Mouse (Mus musculus) heart, adult 10 weeks (tissue): ENCODE measurements around the gene Mrps15. TPM values are rescaled to one million over a fixed set of nuclear protein-coding genes. Genes with fewer than 3 reads are reported as not detected.

Source experiments
- polyA plus RNA-seq: library from polyadenylated mRNA; stranded (reverse); fragments of 350-450 nt; fragmentation: Illumina TruSeq; extraction: RNeasy Lipid Tissue Mini Kit (QIAGEN cat#74804); gene quantifications from one replicate; pipeline ENCODE4 v1.2.3, GENCODE M21; 2014; ENCODE audit warnings: low read depth, low replicate concordance

Mrps15 gene
- 118 TPM for polyA plus RNA-seq

DNA sequence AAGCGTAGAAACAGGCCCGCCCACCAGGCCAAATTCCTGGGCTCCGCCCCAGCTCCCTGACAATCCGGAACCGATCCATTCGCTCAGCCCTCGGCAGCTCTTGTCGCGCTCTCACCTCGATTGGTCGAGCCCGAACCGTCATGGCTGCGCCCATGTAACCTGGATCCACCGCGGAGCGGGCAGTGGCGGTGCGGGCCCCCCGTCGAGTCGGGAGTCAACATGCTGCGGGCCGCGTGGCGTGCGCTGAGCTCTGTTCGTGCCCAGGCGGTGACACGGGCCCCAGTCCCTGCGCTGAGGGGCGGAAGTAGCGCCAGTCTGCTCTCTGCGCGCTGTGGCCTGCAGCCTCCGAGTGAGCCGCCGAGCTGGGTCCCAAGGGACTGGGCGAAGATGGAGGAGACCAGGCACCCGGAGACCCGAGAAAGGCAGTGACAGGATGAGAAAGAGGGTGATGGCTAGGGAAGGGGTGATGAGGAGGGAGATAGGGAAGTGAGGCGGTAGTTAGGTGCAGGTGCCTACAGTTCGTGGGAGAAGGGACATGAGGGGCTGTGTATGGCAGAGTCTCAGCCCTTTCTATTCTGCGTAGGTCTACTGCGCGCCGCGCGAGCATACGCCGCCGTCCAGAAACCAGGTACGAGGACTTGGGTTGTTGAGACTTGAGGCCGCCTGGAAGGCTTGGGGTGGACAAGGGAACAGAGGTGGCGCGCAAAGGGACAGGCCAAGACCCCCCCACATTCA lies at the start of gene Mrps15:
Gene Mrps15 (plus strand): TSS at position 75 of the 735 bp plus-strand sequence.

DNA sequence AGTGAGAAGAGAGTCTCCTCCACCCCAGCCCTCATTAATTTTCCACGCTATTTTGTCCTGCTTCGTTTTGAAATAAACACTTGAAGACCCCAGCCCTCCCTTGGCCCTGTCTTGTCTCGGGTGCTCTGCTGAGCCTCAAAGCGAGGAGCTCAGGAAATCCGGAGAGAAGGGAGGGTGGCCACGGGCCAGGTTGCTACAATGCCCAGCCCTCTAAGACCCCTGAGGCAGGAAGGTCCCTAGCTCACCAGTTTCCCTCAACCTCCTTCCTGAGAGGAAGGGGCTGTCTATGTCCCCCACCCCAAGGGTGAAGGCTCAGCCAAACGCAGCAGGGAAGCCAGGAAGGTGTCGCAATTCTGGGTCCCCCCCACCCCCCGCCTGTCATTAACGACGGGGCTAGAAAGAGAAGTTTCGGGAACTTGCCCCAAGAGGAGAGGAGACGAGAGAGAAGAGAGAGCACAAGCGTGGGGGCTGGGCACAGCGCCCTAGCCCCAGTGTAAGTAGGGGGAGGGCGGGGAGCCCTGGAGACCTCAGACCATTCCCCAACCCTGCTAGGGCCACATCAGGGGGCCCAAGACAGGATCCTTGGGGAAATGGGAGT lies 22.3 kb upstream of the Mrps15 start, which contains the start of gene Csf3r:
Gene Csf3r (plus strand): TSS at position 248 of the 598 bp plus-strand sequence.

DNA sequence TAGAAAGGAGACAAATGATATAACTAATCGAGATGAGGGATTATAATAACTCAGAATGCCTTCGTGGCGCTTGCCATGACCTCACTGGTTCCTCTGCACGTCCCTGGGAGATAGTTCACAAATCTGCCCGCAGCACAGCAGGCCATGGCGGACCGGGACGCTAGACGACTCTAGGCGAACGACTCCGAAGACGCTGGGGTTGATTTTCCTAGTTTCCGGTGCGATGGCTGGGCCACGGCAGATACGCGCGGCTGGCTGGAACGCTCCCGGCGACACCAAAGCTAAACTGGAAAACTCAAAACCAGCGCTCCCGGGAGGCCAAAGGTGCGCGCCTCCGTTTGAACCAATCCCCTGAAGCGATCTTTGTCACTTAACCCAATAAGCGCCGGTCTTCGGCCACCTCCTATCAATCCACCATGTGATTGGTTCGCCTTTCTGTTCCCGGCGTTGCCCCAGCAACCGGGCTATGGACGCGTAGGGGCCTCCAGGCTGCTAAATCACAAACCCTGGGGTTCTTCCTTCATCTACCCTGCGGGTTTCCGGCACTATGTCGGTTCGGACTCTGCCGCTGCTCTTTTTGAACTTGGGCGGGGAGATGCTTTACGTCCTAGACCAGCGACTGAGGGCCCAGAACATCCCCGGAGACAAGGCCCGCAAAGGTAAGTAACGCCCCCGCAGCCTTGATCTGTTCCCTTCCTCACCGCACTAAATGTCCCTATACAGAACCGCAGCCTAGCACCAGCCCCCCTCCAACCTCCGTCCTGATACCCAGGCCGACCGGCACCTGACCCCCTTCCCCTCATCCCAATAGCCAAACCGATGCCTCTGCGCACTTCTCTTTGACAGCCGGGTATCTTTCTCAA lies 11.6 kb downstream of the Mrps15 start, which contains the start of gene Oscp1:
Gene Oscp1 (plus strand): TSS at position 432 of the 863 bp plus-strand sequence.

GRCm38 (mm10) chr4:126096464-126097111 lies 49.9 kb downstream of the Mrps15 start, which contains the start of gene Lsm10:
Gene Lsm10 (plus strand): TSS chr4:126096623.

GRCm38 (mm10) chr4:126103590-126104068 lies 56.9 kb downstream of the Mrps15 start, which contains the start of gene Stk40:
Gene Stk40 (plus strand): TSS chr4:126103957.

Other genes with a start within 250 kb of the Mrps15 start
- 1.4 TPM for gene Csf3r, start 22.4 kb upstream of the Mrps15 start, polyA plus RNA-seq
- gene Oscp1, start 11.6 kb downstream of the Mrps15 start, polyA plus RNA-seq, result 2.4 TPM
- gene Lsm10, start 49.7 kb downstream of the Mrps15 start, polyA plus RNA-seq, result 25.9 TPM
- 45.5 TPM for gene Stk40, start 57.0 kb downstream of the Mrps15 start, polyA plus RNA-seq
- gene Eva1b, start 100.8 kb downstream of the Mrps15 start, polyA plus RNA-seq, result 11.4 TPM
- gene Sh3d21, start 116.6 kb downstream of the Mrps15 start, polyA plus RNA-seq, result 4.8 TPM
- gene Thrap3, start 155.8 kb downstream of the Mrps15 start, polyA plus RNA-seq, result 96.7 TPM
- gene Map7d1, start 209.4 kb downstream of the Mrps15 start, polyA plus RNA-seq, result 205 TPM
- 60.4 TPM for gene Trappc3, start 215.4 kb downstream of the Mrps15 start, polyA plus RNA-seq
- gene Col8a2, start 239.9 kb downstream of the Mrps15 start, polyA plus RNA-seq, result 0.52 TPM